Mouse (Mus musculus): ENCODE measurements around the gene Mrpl48. TPM values are rescaled to one million over a fixed set of nuclear protein-coding genes. Genes with fewer than 3 reads are reported as not detected.

Mrpl48 gene
- polyA plus RNA-seq, 1 experiment from 2014 or later = 52.2 TPM

Other genes with a start within 250 kb of the Mrpl48 start
- gene C2cd3, start 236.1 kb downstream of the Mrpl48 start, polyA plus RNA-seq (2014; fragmentation: Nextera tagmentation; extraction: Ambion mirVana) = 46.9 and 48.8 TPM in 2 replicates
- gene Ppme1, start 236.0 kb downstream of the Mrpl48 start, polyA plus RNA-seq (2014; fragmentation: Nextera tagmentation; extraction: Ambion mirVana) = 94.5 and 106 TPM in 2 replicates
- gene Ucp3, start 135.3 kb downstream of the Mrpl48 start, polyA plus RNA-seq (2014; fragmentation: Nextera tagmentation; extraction: Ambion mirVana) = not detected in 2 replicates
- gene Ucp2, start 115.0 kb downstream of the Mrpl48 start, polyA plus RNA-seq (2014; fragmentation: Nextera tagmentation; extraction: Ambion mirVana) = 79.7 and 90.4 TPM in 2 replicates
- gene Dnajb13, start 93.3 kb downstream of the Mrpl48 start, polyA plus RNA-seq (2014; fragmentation: Nextera tagmentation; extraction: Ambion mirVana) = 0.49 and 0.84 TPM in 2 replicates
- 18.2 and 18.6 TPM in 2 replicates for gene Coa4, start 71.2 kb downstream of the Mrpl48 start, polyA plus RNA-seq (2014; fragmentation: Nextera tagmentation; extraction: Ambion mirVana)
- gene Rab6a, start 891 bp downstream of the Mrpl48 start, polyA plus RNA-seq (2014; fragmentation: Nextera tagmentation; extraction: Ambion mirVana) = 147 TPM in 2 replicates
- 4.1 and 4.5 TPM in 2 replicates for gene Plekhb1, start 54.1 kb upstream of the Mrpl48 start, polyA plus RNA-seq (2014; fragmentation: Nextera tagmentation; extraction: Ambion mirVana)
- gene Fam168a, start 98.3 kb upstream of the Mrpl48 start, polyA plus RNA-seq (2014; fragmentation: Nextera tagmentation; extraction: Ambion mirVana) = 52.9 and 53.6 TPM in 2 replicates